Mouse (Mus musculus) liver, embryonic 15.5 days (tissue): ENCODE results near the gene Mtnr1b. TPM values are rescaled to one million over a fixed set of nuclear protein-coding genes. Genes with fewer than 3 reads are reported as not detected.

ENCODE experiments used
- ATAC-seq: fragments of 200-750 bp; cut with Nextera tagmentation; 2 replicates; pipeline ENCODE4 v1.8.0; 2017; ENCODE audit warnings: moderate number of reproducible peaks, mild to moderate bottlenecking, moderate library complexity; ENCODE audit not compliant: insufficient read depth
- H3K27ac ChIP-seq: fragments of 300-500 bp; sonication (generic); replicated peaks from 2 replicates; pipeline ENCODE4 v1.5.1; 2015; ENCODE audit warnings: mild to moderate bottlenecking, inconsistent platforms
- H3K27me3 ChIP-seq: fragments of 300-500 bp; sonication (generic); 2 replicates; pipeline ENCODE4 v1.6.1; 2015; ENCODE audit warnings: mild to moderate bottlenecking, inconsistent platforms
- H3K36me3 ChIP-seq: fragments of 300-500 bp; sonication (generic); replicated peaks from 2 replicates; pipeline ENCODE4 v1.6.1; 2015; ENCODE audit warnings: moderate library complexity, mild to moderate bottlenecking, inconsistent platforms
- H3K4me1 ChIP-seq: fragments of 300-500 bp; sonication (generic); replicated peaks from 2 replicates; pipeline ENCODE4 v1.6.1; 2015; ENCODE audit warnings: inconsistent platforms
- H3K4me2 ChIP-seq: fragments of 300-500 bp; sonication (generic); 2 replicates; pipeline ENCODE4 v1.6.1; 2015; ENCODE audit warnings: moderate library complexity, mild to moderate bottlenecking, inconsistent platforms
- H3K4me3 ChIP-seq: fragments of 300-500 bp; sonication (generic); replicated peaks from 2 replicates; pipeline ENCODE4 v1.5.1; 2015; ENCODE audit warnings: mild to moderate bottlenecking, inconsistent platforms
- H3K9ac ChIP-seq: fragments of 300-500 bp; sonication (generic); 2 replicates; pipeline ENCODE4 v1.6.1; 2015; ENCODE audit warnings: moderate library complexity, mild to moderate bottlenecking, inconsistent platforms
- H3K9me3 ChIP-seq: fragments of 300-500 bp; sonication (generic); replicated peaks from 2 replicates; pipeline ENCODE4 v1.6.1; 2016; ENCODE audit warnings: inconsistent platforms
- WGBS: fragments of 180-500 bp; shearing (Covaris S2); methylation state at CpG from one replicate; pipeline ENCODE4 v1.1.7; 2015; ENCODE audit warnings: mixed read lengths; ENCODE audit not compliant: insufficient replicate concordance; 5-methylcytosine and 5-hydroxymethylcytosine counted together
- polyA plus RNA-seq: library from polyadenylated mRNA; unstranded; fragments of >200 nt; fragmentation: Nextera tagmentation; extraction: Ambion mirVana; gene quantifications from 2 replicates; pipeline ENCODE4 v1.2.1, GENCODE M21; 2015

The Mtnr1b gene
- polyA plus RNA-seq, 1 experiment from 2014 or later: not detected

GRCm38 (mm10) chr9:15794408-15794807 lies 79.9 kb downstream of the Mtnr1b start:
- H3K27me3 ChIP-seq: no peaks in the 10 kb centered on the region
- H3K36me3 ChIP-seq: no peaks in the 10 kb centered on the region
- WGBS: 53% methylated on average over 6 of the region's 6 CpGs
- ATAC-seq: no peak
- no peak overlapping the region for H3K4me2 ChIP-seq
- H3K9me3 ChIP-seq: no peaks in the 10 kb centered on the region
- no peaks in the 10 kb centered on the region for H3K4me1 ChIP-seq
- H3K4me3 ChIP-seq: no peak overlapping the region
- H3K27ac ChIP-seq: no peak overlapping the region
- H3K9ac ChIP-seq: no peak overlapping the region

GRCm38 (mm10) chr9:15792076-15792475 lies 82.3 kb downstream of the Mtnr1b start:
- no peak for ATAC-seq
- Histone ChIP-seq H3K9ac (no peak overlapping the region), H3K27ac (no peak overlapping the region), H3K4me1 (no peaks in the 10 kb centered on the region), H3K9me3 (no peaks in the 10 kb centered on the region), H3K27me3 (no peaks in the 10 kb centered on the region), H3K36me3 (no peaks in the 10 kb centered on the region), H3K4me3 (no peak overlapping the region), H3K4me2 (no peak overlapping the region)
- WGBS: 74% methylated on average over 9 of the region's 9 CpGs

DNA sequence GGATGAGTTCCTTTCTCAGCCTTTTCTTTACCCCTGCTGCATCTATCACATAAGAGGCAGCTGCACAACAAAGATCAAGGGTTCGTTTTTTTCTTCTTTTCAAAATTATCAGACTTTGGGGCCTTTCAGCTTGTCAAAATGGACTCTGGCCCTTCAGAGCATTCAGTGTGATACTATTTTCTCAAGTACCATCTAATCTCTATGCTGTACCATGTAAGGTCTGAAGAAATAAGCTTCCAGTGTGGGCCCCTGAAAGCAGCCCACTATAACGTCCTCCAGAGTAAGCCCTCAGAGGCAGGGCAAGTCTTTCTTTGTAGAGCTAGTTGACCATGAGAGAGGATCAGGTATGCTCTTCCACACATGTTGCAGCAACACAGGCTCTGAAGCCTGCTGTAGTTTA lies 87.7 kb downstream of the Mtnr1b start:
- Histone ChIP-seq H3K27ac (no peak overlapping the region), H3K9me3 (no peaks in the 10 kb centered on the region), H3K9ac (no peak overlapping the region), H3K4me1 (no peaks in the 10 kb centered on the region), H3K27me3 (no peaks in the 10 kb centered on the region), H3K4me2 (no peak overlapping the region), H3K36me3 (no peaks in the 10 kb centered on the region), H3K4me3 (no peak overlapping the region)
- ATAC-seq: no peak
- 51% methylated on average over 2 of the region's 2 CpGs for WGBS

- no peak for ATAC-seq
- no peak overlapping the region for H3K9ac ChIP-seq
- H3K4me3 ChIP-seq: no peak overlapping the region
- H3K4me2 ChIP-seq: no peak overlapping the region
- no peaks in the 10 kb centered on the region for H3K4me1 ChIP-seq
- H3K27me3 ChIP-seq: no peaks in the 10 kb centered on the region
- no peaks in the 10 kb centered on the region for H3K36me3 ChIP-seq
- no peaks in the 10 kb centered on the region for H3K9me3 ChIP-seq
- WGBS: 47% methylated on average over 3 of the region's 3 CpGs
- H3K27ac ChIP-seq: no peak overlapping the region
Measured at GRCm38 (mm10) chr9:15786192-15786591, 88.2 kb downstream of the Mtnr1b start.

- Histone ChIP-seq H3K4me3 (no peak overlapping the region), H3K9ac (no peak overlapping the region), H3K27ac (no peak overlapping the region), H3K4me1 (no peaks in the 10 kb centered on the region), H3K27me3 (no peaks in the 10 kb centered on the region), H3K4me2 (no peak overlapping the region), H3K36me3 (no peaks in the 10 kb centered on the region), H3K9me3 (no peaks in the 10 kb centered on the region)
- WGBS: 50% methylated on average over 4 of the region's 4 CpGs
- ATAC-seq: no peak
Measured at GRCm38 (mm10) chr9:15781936-15782335, 92.4 kb downstream of the Mtnr1b start.

DNA sequence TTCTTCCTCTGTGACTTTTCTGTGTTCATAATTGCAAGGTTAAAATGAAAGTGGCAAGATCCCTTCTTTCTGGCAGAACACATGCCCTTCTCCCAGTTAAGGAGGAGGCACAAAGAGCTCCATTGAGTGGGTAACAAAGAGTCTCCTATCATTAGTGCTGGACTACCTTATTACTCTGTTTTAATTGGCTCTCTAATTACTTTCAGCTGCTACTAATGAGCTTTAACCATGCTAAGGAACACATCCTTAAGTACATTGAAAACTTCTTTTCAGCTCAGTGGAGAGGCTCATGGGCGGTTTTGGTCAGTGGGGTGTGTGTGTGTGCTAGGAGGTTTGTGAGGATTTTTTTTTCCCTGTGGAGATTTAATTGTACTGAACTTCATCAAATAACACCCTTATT lies 99.4 kb downstream of the Mtnr1b start:
- Histone ChIP-seq H3K27ac (no peak overlapping the region), H3K4me3 (no peak overlapping the region), H3K9ac (no peak overlapping the region), H3K36me3 (no peaks in the 10 kb centered on the region), H3K4me1 (no peaks in the 10 kb centered on the region), H3K27me3 (no peaks in the 10 kb centered on the region), H3K9me3 (no peaks in the 10 kb centered on the region), H3K4me2 (no peak overlapping the region)
- WGBS: 56% methylated on average over 1 of the region's 1 CpGs
- no peak for ATAC-seq

Other genes starting within 250 kb of the Mtnr1b start
- gene Deup1, start 246.6 kb downstream of the Mtnr1b start, polyA plus RNA-seq: 0.14 and 0.15 TPM in 2 replicates
- gene Slc36a4, start 164.8 kb downstream of the Mtnr1b start, polyA plus RNA-seq: 1.5 and 1.6 TPM in 2 replicates